In genomic region chr11:115275954-115276353, GRCm38 (mm10) we compare ENCODE assay signal across 9 mouse cellular contexts. TPM values are rescaled to one million over a fixed set of nuclear protein-coding genes. Genes with fewer than 3 reads are reported as not detected.
DNase-seq lines count a peak whose midpoint lies in the region; ATAC-seq and TF ChIP-seq lines count a peak whose summit lies in the region.
"Had no signal": no experiment of that assay in that cellular context is flagged by ENCODE, and none has a peak within 500 bp of the region (broad histone marks: within the 10 kb centered on the region; RNA-seq: fewer than 3 reads in every experiment).

No protein-coding gene starts in this region.

- intact Hi-C loops in gastrocnemius, postnatal 36 days (cut with DNase I), result no loop called here

- DNase-seq in cerebellum, adult 2 months, result no peak
- DNase-seq in cerebellum, postnatal 14 days, result no peak
- no peak for DNase-seq in neural tube, embryonic 11.5 days (ENCODE audit: low spot score)
- DNase-seq in neural tube, embryonic 10.5 days (ENCODE audit: extremely low spot score, low spot score), result no peak
- DNase-seq in liver, embryonic 13.5 days, result no peak
- DNase-seq in ovary, postnatal 14 days (ENCODE audit: low spot score), result no peak
- DNase-seq in spleen, adult 18-20 months, result no peak
- no peak for DNase-seq in gastrocnemius, postnatal 36 days
- DNase-seq: right cerebral cortex, postnatal 4 days had no signal

- peak overlapping the region; percentile 28 for H3K4me3 ChIP-seq in cerebellum, adult 2 months (replicated peaks; ENCODE audit: insufficient read depth, low read depth, low read length)
- peak overlapping the region; percentile 41 for H3K4me3 ChIP-seq in neural tube, embryonic 11.5 days (ENCODE audit: low read depth, low read length)
- peak overlapping the region; percentile 70 for H3K4me3 ChIP-seq in liver, embryonic 13.5 days (replicated peaks)

- H3K4me2 ChIP-seq in neural tube, embryonic 11.5 days (ENCODE audit: low read depth), result peak overlapping the region; percentile 68
- H3K4me2 ChIP-seq in liver, embryonic 13.5 days, result peak overlapping the region; percentile 93

- TF ChIP-seq CTCF in cerebellum, adult 2 months (IDR thresholded peaks at IDR 0.05; ENCODE audit: borderline replicate concordance, insufficient read depth, low read depth, low read length), result no peak

- no peak for ATAC-seq in neural tube, embryonic 11.5 days (ENCODE audit: insufficient read depth, low FRiP score, low TSS enrichment)
- no peak for ATAC-seq in liver, embryonic 13.5 days (ENCODE audit: low read depth)

- no peaks in the 10 kb centered on the region; the same call in 1 of the 2 replicates for H3K36me3 ChIP-seq in neural tube, embryonic 11.5 days (ENCODE audit: control insufficient read depth, insufficient read depth, low read length)
- H3K36me3 ChIP-seq in liver, embryonic 13.5 days, result 0 out of 2 replicates have a peak, but pooled peaks cover 5% of the 10 kb centered on the region

- no peaks in the 10 kb centered on the region for H3K27me3 ChIP-seq in cerebellum, adult 2 months (ENCODE audit: control insufficient read depth, insufficient read depth, low read length)
- H3K27me3 ChIP-seq in neural tube, embryonic 11.5 days (ENCODE audit: control insufficient read depth, insufficient read depth, low read length), result no peaks in the 10 kb centered on the region
- no peaks in the 10 kb centered on the region for H3K27me3 ChIP-seq in liver, embryonic 13.5 days

- H3K4me1 ChIP-seq in cerebellum, adult 2 months (ENCODE audit: control insufficient read depth, insufficient read depth, low read length), result 0 out of 2 replicates have a peak, but pooled peaks cover 4% of the 10 kb centered on the region
- H3K4me1 ChIP-seq in neural tube, embryonic 11.5 days (ENCODE audit: control insufficient read depth, insufficient read depth, low read length), result peaks cover 8% of the 10 kb centered on the region
- H3K4me1 ChIP-seq in liver, embryonic 13.5 days (replicated peaks), result peaks cover 70% of the 10 kb centered on the region

- no peak overlapping the region for H3K27ac ChIP-seq in cerebellum, adult 2 months (ENCODE audit: insufficient read depth, low read length)
- H3K27ac ChIP-seq in neural tube, embryonic 11.5 days (ENCODE audit: low read depth, low read length), result no peak overlapping the region
- H3K27ac ChIP-seq in liver, embryonic 13.5 days, result no peak overlapping the region

- H3K9ac ChIP-seq in neural tube, embryonic 11.5 days (ENCODE audit: low read length), result peak overlapping the region; percentile 69
- H3K9ac ChIP-seq in liver, embryonic 13.5 days, result peak overlapping the region; percentile 84

- no peak for TF ChIP-seq POLR2A in cerebellum, adult 2 months (IDR thresholded peaks at IDR 0.05; ENCODE audit: borderline replicate concordance, insufficient read depth, low read length)

- WGBS in cerebellum, adult 2 months, result 36% methylated on average over 3 of the region's 3 CpGs
- 51% methylated on average over 3 of the region's 3 CpGs for WGBS in neural tube, embryonic 11.5 days
- 41% methylated on average over 3 of the region's 3 CpGs for WGBS in liver, embryonic 13.5 days (ENCODE audit: insufficient replicate concordance)

- H3K9me3 ChIP-seq in neural tube, embryonic 11.5 days (ENCODE audit: control insufficient read depth, low read length), result no peaks in the 10 kb centered on the region
- H3K9me3 ChIP-seq in liver, embryonic 13.5 days (replicated peaks), result no peaks in the 10 kb centered on the region

RNA-seq across cellular contexts. Expression of gene Fdxr, which starts 0.9 kb away (rescaled TPM):
- 53.5 and 56.8 TPM in 2 replicates for polyA plus RNA-seq in cerebellum, adult 2 months (2012; rRNA removed)
- polyA plus RNA-seq in neural tube, embryonic 11.5 days (2014; fragmentation: Nextera tagmentation; extraction: Ambion mirVana), result 14.0 and 15.1 TPM in 2 replicates
- 16.3 and 18.2 TPM in 2 replicates for polyA plus RNA-seq in liver, embryonic 13.5 days (2015; fragmentation: Nextera tagmentation; extraction: Ambion mirVana)
- total RNA-seq in gastrocnemius, postnatal 36 days (2021), result 1 to 10 TPM; 3.6 to 4.4 TPM

RNA-seq across cellular contexts. Expression of gene Grin2c, which starts 8.9 kb away (rescaled TPM):
- 249 and 283 TPM in 2 replicates for polyA plus RNA-seq in cerebellum, adult 2 months (2012; rRNA removed)
- polyA plus RNA-seq in neural tube, embryonic 11.5 days (2014; fragmentation: Nextera tagmentation; extraction: Ambion mirVana), result 0.57 and 0.85 TPM in 2 replicates
- polyA plus RNA-seq in liver, embryonic 13.5 days (2015; fragmentation: Nextera tagmentation; extraction: Ambion mirVana), result 0.06 and 0.12 TPM in 2 replicates
- total RNA-seq in gastrocnemius, postnatal 36 days (2021), result not detected

RNA-seq across cellular contexts. Expression of gene Fads6, which starts 21.5 kb away (rescaled TPM):
- polyA plus RNA-seq in cerebellum, adult 2 months (2012; rRNA removed), result 57.3 and 63.7 TPM in 2 replicates
- polyA plus RNA-seq in neural tube, embryonic 11.5 days (2014; fragmentation: Nextera tagmentation; extraction: Ambion mirVana), result 0.18 and 0.24 TPM in 2 replicates
- 2.0 and 2.2 TPM in 2 replicates for polyA plus RNA-seq in liver, embryonic 13.5 days (2015; fragmentation: Nextera tagmentation; extraction: Ambion mirVana)
- total RNA-seq in gastrocnemius, postnatal 36 days (2021), result 1 to 10 TPM; 2.4 to 3.5 TPM

RNA-seq across cellular contexts. Expression of gene Otop2, which starts 31.0 kb away (rescaled TPM):
- 0.65 and 0.97 TPM in 2 replicates for polyA plus RNA-seq in cerebellum, adult 2 months (2012; rRNA removed)
- polyA plus RNA-seq in neural tube, embryonic 11.5 days (2014; fragmentation: Nextera tagmentation; extraction: Ambion mirVana), result not detected in 2 replicates
- polyA plus RNA-seq in liver, embryonic 13.5 days (2015; fragmentation: Nextera tagmentation; extraction: Ambion mirVana), result not detected in 2 replicates
- not detected for total RNA-seq in gastrocnemius, postnatal 36 days (2021)

RNA-seq across cellular contexts. Expression of gene Ush1g, which starts 45.9 kb away (rescaled TPM):
- polyA plus RNA-seq in cerebellum, adult 2 months (2012; rRNA removed), result 1.4 TPM in 2 replicates
- 0.12 TPM in 1 of 2 replicates, not detected in the other for polyA plus RNA-seq in neural tube, embryonic 11.5 days (2014; fragmentation: Nextera tagmentation; extraction: Ambion mirVana)
- polyA plus RNA-seq in liver, embryonic 13.5 days (2015; fragmentation: Nextera tagmentation; extraction: Ambion mirVana), result 0.07 and 0.14 TPM in 2 replicates
- total RNA-seq in gastrocnemius, postnatal 36 days (2021), result 1 to 10 TPM in 1 of 2 experiments, under 1 TPM in 1; 0.72 to 1.3 TPM

Comparison
In these comparisons a context has a peak if more than half of its experiments do, and no peak if none do; other contexts are left out.
1. RNA of gene Grin2c, which starts 8.9 kb away (polyA plus RNA-seq): 249 to 283 TPM in cerebellum, adult 2 months; 0.57 to 0.85 TPM in neural tube, embryonic 11.5 days and 0.06 to 0.12 TPM in liver, embryonic 13.5 days; every median in the first group is over 100 times any median in the second.
2. RNA of gene Fads6, which starts 21.5 kb away (polyA plus RNA-seq): 57.3 to 63.7 TPM in cerebellum, adult 2 months; 2.0 to 2.2 TPM in liver, embryonic 13.5 days and 0.18 to 0.24 TPM in neural tube, embryonic 11.5 days; every median in the first group is over 10 times any median in the second.
3. Peak in every context shown above with its lines, with median percentiles within 50 percentile points of each other: H3K4me3 ChIP-seq.